Mouse (Mus musculus): ENCODE data around the gene Rabgap1l. TPM values are rescaled to one million over a fixed set of nuclear protein-coding genes. Genes with fewer than 3 reads are reported as not detected.

Gene Rabgap1l
- polyA plus RNA-seq, 1 experiment = 37.1 TPM

DNA sequence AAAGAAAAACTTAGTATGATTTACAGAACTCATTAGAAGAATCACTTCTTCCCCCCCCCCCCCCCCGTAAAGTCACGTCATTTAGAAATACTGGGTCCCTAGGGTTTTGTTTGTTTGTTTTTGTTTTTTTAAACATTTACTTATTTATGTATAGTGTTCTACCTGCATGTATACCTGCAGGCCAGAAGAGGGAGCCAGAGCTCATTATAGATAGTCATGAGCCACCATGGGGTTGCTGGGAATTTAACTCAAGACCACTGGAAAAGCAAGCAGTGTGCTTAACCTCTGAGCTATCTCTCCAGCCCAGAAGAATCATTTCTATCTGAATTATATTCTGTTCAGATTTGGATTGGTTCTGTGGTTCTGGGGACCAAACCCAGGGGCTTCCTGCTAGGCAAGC lies 539.9 kb downstream of the Rabgap1l start:
- TF ChIP-seq EP300 (IDR thresholded peaks at IDR 0.05; ENCODE audit: insufficient read depth, low read depth, low read length) (no peak), CTCF (IDR thresholded peaks at IDR 0.05; ENCODE audit: low read depth, low read length) (no peak), POLR2A (IDR thresholded peaks at IDR 0.05; ENCODE audit: insufficient read depth, low read length) (no peak)
- no peaks in the 10 kb centered on the region for H3K9me3 ChIP-seq (replicated peaks; ENCODE audit: control insufficient read depth, insufficient read depth, low read length, poor library complexity, severe bottlenecking)

DNA sequence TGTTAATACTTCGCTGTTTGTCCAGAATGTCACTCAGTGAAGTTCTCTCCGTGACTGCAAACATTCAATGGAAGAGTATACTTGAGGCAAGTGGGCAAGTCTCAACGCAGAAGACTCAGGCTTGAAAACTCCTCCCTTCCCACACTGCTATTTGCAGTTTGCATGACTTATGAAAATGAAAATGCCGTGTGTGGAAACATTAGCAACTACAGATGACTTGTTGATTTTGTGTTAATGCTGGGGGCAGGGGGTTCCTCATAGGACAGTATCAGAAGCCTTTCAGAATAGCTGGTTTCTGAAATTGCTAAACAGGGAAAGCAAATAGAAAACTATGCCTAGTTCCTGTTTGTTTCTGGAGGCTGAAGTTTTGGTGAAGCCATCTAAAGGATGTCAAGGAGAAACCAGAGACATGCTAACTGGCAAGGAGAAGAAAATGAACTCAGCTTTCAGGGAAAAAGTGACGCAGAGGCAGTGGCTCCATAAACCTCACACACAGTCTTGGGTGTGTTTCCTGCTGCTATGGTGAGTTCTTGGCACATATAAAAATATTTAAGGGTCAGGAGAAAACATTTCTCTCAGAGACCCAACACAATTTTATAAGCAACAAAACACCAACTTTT lies 541.5 kb downstream of the Rabgap1l start:
- no peak for TF ChIP-seq POLR2A (IDR thresholded peaks at IDR 0.05; ENCODE audit: insufficient read depth, low read length)
- TF ChIP-seq EP300 (IDR thresholded peaks at IDR 0.05; ENCODE audit: insufficient read depth, low read depth, low read length) = no peak
- no peak for TF ChIP-seq CTCF (IDR thresholded peaks at IDR 0.05; ENCODE audit: low read depth, low read length)
- no peaks in the 10 kb centered on the region for H3K4me1 ChIP-seq (ENCODE audit: control insufficient read depth, insufficient read depth, low read length)
- H3K27ac ChIP-seq (ENCODE audit: insufficient read depth, low read length) = no peak overlapping the region
- no peaks in the 10 kb centered on the region for H3K36me3 ChIP-seq (ENCODE audit: control insufficient read depth, insufficient read depth, low read length, poor library complexity, severe bottlenecking)
- H3K27me3 ChIP-seq (ENCODE audit: control insufficient read depth, insufficient read depth, low read length, poor library complexity, severe bottlenecking) = no peaks in the 10 kb centered on the region
- H3K9me3 ChIP-seq (replicated peaks; ENCODE audit: control insufficient read depth, insufficient read depth, low read length, poor library complexity, severe bottlenecking) = no peaks in the 10 kb centered on the region
- H3K4me3 ChIP-seq (ENCODE audit: low read depth, low read length) = no peak overlapping the region
- no peak overlapping the region for H3K9ac ChIP-seq (ENCODE audit: low read depth, poor library complexity, severe bottlenecking)

More for the DNA sequence above, 539.9 kb downstream of the Rabgap1l start:
- Histone ChIP-seq H3K27ac (ENCODE audit: insufficient read depth, low read length) (no peak overlapping the region), H3K36me3 (ENCODE audit: control insufficient read depth, insufficient read depth, low read length, poor library complexity, severe bottlenecking) (no peaks in the 10 kb centered on the region), H3K4me3 (ENCODE audit: low read depth, low read length) (no peak overlapping the region), H3K4me1 (ENCODE audit: control insufficient read depth, insufficient read depth, low read length) (no peaks in the 10 kb centered on the region), H3K27me3 (ENCODE audit: control insufficient read depth, insufficient read depth, low read length, poor library complexity, severe bottlenecking) (no peaks in the 10 kb centered on the region), H3K9ac (ENCODE audit: low read depth, poor library complexity, severe bottlenecking) (no peak overlapping the region)

DNA sequence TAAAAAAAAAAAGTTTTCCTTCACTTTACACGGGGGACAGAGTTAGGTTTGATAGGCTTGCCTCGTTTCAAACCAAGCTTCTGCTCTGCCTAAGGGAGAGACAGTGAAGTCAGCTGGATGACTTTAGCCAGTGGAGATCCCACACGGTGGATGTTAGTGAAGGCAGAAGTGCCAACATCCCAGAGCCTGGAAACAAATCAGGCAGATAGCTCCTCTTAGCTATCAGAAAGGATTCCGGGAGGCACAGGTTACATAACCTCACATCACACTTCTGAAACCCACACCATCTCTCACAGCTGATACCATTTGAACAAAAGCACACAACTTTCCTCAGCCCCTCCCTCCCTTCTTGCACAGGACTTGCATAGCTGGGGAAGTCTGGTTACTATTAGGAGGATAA lies 542.2 kb downstream of the Rabgap1l start:
- Histone ChIP-seq H3K9ac (ENCODE audit: low read depth, poor library complexity, severe bottlenecking) (no peak overlapping the region), H3K27me3 (ENCODE audit: control insufficient read depth, insufficient read depth, low read length, poor library complexity, severe bottlenecking) (no peaks in the 10 kb centered on the region), H3K36me3 (ENCODE audit: control insufficient read depth, insufficient read depth, low read length, poor library complexity, severe bottlenecking) (no peaks in the 10 kb centered on the region), H3K9me3 (replicated peaks; ENCODE audit: control insufficient read depth, insufficient read depth, low read length, poor library complexity, severe bottlenecking) (no peaks in the 10 kb centered on the region), H3K4me1 (ENCODE audit: control insufficient read depth, insufficient read depth, low read length) (no peaks in the 10 kb centered on the region), H3K4me3 (ENCODE audit: low read depth, low read length) (no peak overlapping the region), H3K27ac (ENCODE audit: insufficient read depth, low read length) (no peak overlapping the region)
- TF ChIP-seq CTCF (IDR thresholded peaks at IDR 0.05; ENCODE audit: low read depth, low read length) = no peak
- no peak for TF ChIP-seq POLR2A (IDR thresholded peaks at IDR 0.05; ENCODE audit: insufficient read depth, low read length)
- no peak for TF ChIP-seq EP300 (IDR thresholded peaks at IDR 0.05; ENCODE audit: insufficient read depth, low read depth, low read length)

DNA sequence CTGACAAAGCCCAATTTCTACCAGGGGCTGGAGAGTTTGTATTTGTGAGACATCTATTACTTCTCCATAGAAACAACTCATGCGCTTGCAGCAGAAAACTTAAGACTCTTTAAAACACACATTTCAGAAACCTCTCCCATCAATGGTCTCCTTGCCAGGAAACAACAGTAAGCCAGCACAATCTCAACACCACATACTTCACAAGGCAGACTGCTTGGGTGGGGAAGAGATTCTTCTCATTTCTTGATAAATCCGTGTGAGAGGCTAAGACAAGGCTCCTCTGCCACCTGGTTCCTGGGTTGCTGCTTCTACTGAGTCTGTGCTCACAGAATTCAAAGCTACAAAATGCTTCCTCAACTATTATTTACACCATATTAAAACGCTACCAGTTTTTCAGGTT lies 543.2 kb downstream of the Rabgap1l start:
- no peaks in the 10 kb centered on the region for H3K4me1 ChIP-seq (ENCODE audit: control insufficient read depth, insufficient read depth, low read length)
- no peak overlapping the region for H3K27ac ChIP-seq (ENCODE audit: insufficient read depth, low read length)
- H3K9me3 ChIP-seq (replicated peaks; ENCODE audit: control insufficient read depth, insufficient read depth, low read length, poor library complexity, severe bottlenecking) = no peaks in the 10 kb centered on the region
- TF ChIP-seq POLR2A (IDR thresholded peaks at IDR 0.05; ENCODE audit: insufficient read depth, low read length) = no peak
- no peak for TF ChIP-seq CTCF (IDR thresholded peaks at IDR 0.05; ENCODE audit: low read depth, low read length)
- TF ChIP-seq EP300 (IDR thresholded peaks at IDR 0.05; ENCODE audit: insufficient read depth, low read depth, low read length) = no peak
- no peaks in the 10 kb centered on the region for H3K36me3 ChIP-seq (ENCODE audit: control insufficient read depth, insufficient read depth, low read length, poor library complexity, severe bottlenecking)
- H3K27me3 ChIP-seq (ENCODE audit: control insufficient read depth, insufficient read depth, low read length, poor library complexity, severe bottlenecking) = no peaks in the 10 kb centered on the region
- H3K9ac ChIP-seq (ENCODE audit: low read depth, poor library complexity, severe bottlenecking) = no peak overlapping the region
- no peak overlapping the region for H3K4me3 ChIP-seq (ENCODE audit: low read depth, low read length)

DNA sequence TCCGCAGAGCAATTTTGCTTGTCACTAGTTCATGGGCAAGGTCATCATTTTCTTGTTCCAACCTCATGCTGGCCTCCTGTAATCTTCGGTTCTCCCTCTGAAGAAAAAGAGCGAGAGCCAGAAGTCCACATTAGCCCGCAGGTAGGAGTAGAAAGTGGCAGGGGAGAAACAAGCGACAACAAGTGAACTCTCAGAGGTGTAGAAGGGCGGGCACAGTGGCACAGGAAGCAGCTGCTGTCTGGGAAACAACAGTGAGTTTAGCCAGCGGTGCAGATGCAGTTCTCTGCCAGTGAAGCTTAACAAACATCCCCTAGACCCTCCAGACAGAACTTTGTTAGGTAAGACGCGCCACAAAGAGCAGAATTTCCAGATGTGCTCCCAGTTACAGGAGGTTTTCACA lies 545.5 kb downstream of the Rabgap1l start:
- no peaks in the 10 kb centered on the region for H3K9me3 ChIP-seq (replicated peaks; ENCODE audit: control insufficient read depth, insufficient read depth, low read length, poor library complexity, severe bottlenecking)
- H3K4me3 ChIP-seq (ENCODE audit: low read depth, low read length) = no peak overlapping the region
- H3K36me3 ChIP-seq (ENCODE audit: control insufficient read depth, insufficient read depth, low read length, poor library complexity, severe bottlenecking) = no peaks in the 10 kb centered on the region
- no peak for TF ChIP-seq CTCF (IDR thresholded peaks at IDR 0.05; ENCODE audit: low read depth, low read length)
- TF ChIP-seq POLR2A (IDR thresholded peaks at IDR 0.05; ENCODE audit: insufficient read depth, low read length) = no peak
- TF ChIP-seq EP300 (IDR thresholded peaks at IDR 0.05; ENCODE audit: insufficient read depth, low read depth, low read length) = no peak
- H3K9ac ChIP-seq (ENCODE audit: low read depth, poor library complexity, severe bottlenecking) = no peak overlapping the region
- H3K4me1 ChIP-seq (ENCODE audit: control insufficient read depth, insufficient read depth, low read length) = no peaks in the 10 kb centered on the region
- no peaks in the 10 kb centered on the region for H3K27me3 ChIP-seq (ENCODE audit: control insufficient read depth, insufficient read depth, low read length, poor library complexity, severe bottlenecking)
- H3K27ac ChIP-seq (ENCODE audit: insufficient read depth, low read length) = no peak overlapping the region

DNA sequence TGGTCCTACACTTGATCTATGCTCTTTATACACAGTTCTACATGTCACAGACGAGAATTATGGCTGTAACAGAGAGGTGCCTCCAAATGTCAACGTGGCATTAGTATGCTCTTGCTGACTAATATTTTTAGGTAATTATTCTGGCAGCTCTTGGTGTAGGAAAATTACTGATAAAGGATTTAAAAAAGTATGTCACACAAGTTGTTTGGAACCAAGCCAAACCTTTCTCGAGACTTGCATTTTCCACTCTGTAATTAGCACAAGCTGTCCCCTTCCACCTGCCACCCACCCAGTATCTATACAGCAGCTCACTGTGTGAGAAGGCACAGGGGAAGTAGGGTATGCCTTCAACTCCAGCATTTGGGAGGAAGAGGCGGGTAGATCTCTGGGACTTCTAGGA lies 546.2 kb downstream of the Rabgap1l start:
- Histone ChIP-seq H3K4me3 (ENCODE audit: low read depth, low read length) (no peak overlapping the region), H3K36me3 (ENCODE audit: control insufficient read depth, insufficient read depth, low read length, poor library complexity, severe bottlenecking) (no peaks in the 10 kb centered on the region), H3K4me1 (ENCODE audit: control insufficient read depth, insufficient read depth, low read length) (no peaks in the 10 kb centered on the region), H3K9me3 (replicated peaks; ENCODE audit: control insufficient read depth, insufficient read depth, low read length, poor library complexity, severe bottlenecking) (no peaks in the 10 kb centered on the region), H3K9ac (ENCODE audit: low read depth, poor library complexity, severe bottlenecking) (no peak overlapping the region), H3K27ac (ENCODE audit: insufficient read depth, low read length) (no peak overlapping the region), H3K27me3 (ENCODE audit: control insufficient read depth, insufficient read depth, low read length, poor library complexity, severe bottlenecking) (no peaks in the 10 kb centered on the region)
- TF ChIP-seq EP300 (IDR thresholded peaks at IDR 0.05; ENCODE audit: insufficient read depth, low read depth, low read length) (no peak), CTCF (IDR thresholded peaks at IDR 0.05; ENCODE audit: low read depth, low read length) (no peak), POLR2A (IDR thresholded peaks at IDR 0.05; ENCODE audit: insufficient read depth, low read length) (no peak)
